Mouse (Mus musculus): ENCODE results near the gene Gcgr.
"Not testable (repeated sequence)": the region's sequence is repeated elsewhere in the genome, so short reads cannot be mapped to it uniquely, and the experiment has no call there.

Gcgr gene

DNA sequence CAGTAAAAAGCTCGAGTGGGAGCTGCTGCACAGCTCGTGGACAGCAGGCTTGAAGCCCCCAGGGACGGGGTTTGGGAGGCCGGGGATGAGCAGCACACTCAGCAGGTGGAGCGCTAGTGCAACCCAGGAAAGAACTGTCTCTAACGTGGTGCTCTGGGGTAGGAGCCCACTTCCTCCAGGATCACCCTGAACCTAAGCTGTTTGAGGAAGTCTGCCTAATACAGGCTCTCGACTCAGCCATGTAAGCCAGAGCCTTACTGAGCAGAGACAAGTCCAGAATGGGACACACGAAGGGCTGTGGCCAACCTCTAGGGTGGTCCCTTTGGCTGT, 8.4 kb downstream of the Gcgr start:
- no peak for DNase-seq

- peak; percentile 77 to 88 for DNase-seq
Measured at GRCm38 (mm10) chr11:120539285-120540014, 9.0 kb downstream of the Gcgr start.

- DNase-seq, result peak in 1 of 2 experiments; percentile 67
Measured at GRCm38 (mm10) chr11:120541907-120542306, 11.4 kb downstream of the Gcgr start.

GRCm38 (mm10) chr11:120542376-120542775, 11.9 kb downstream of the Gcgr start:
- DNase-seq, result peak in 1 of 2 experiments; percentile 21

DNA sequence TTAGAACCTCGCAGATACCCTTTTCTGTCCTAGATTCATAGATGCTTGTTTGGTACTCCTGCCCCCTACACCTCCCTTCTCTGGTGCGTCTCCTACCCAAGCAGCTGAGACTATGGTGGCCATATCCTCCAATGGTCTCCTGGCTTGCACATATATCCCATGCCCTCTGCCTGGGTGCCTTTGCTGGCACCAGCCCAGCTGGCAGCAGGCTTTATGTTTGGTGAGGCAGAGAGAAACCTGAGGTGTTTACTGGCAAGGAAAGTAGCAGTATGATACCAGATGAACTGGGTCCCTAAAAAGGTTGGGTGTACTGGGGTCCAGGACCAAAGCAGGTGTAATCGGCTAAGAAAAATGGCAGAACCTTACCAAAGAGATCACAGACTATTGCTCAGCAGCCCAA, 15.5 kb downstream of the Gcgr start:
- DNase-seq, result peak in 1 of 2 experiments; percentile 62

DNA sequence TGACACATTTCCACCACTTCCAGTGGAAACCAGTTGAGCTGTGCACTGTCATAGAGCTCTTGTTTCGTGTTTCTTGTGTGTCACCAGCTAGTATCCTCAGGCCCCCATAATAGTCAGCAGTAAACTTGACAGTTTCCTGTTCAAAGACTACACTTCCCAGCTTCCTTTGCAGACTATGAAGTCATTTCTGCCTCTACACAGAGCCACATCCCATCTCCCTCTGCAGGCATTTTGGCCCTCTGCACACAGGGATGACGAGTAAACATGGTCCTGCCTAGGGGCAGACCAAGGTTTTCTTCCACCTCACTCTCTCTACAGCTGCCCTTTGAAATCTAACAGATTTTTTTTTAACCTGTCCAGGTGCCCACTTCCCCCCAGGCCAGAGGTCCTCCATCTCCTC, 17.0 kb downstream of the Gcgr start:
- DNase-seq, result peak; percentile 13 to 31

DNA sequence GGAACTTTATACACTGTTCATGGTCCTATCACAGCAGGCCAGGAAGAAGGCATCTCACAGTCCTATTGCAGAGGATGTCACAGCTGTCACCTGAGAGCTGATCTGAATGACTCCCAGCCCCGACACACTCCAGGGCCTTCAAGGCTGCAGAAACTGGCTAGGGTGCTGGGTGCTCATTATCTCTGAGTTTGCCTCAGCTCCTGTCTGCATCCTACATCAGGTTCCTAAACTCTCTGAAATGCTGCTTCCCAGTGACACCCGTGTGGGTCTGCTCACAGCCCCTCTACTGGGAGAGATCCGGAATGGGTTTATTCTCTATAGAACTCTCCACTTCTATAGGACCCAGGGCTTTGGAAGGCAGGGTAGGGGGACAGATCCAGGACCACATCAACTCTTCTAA, 17.7 kb downstream of the Gcgr start:
- DNase-seq, result no peak

- no peak for DNase-seq
Measured at GRCm38 (mm10) chr11:120548786-120549167, 18.3 kb downstream of the Gcgr start.

DNA sequence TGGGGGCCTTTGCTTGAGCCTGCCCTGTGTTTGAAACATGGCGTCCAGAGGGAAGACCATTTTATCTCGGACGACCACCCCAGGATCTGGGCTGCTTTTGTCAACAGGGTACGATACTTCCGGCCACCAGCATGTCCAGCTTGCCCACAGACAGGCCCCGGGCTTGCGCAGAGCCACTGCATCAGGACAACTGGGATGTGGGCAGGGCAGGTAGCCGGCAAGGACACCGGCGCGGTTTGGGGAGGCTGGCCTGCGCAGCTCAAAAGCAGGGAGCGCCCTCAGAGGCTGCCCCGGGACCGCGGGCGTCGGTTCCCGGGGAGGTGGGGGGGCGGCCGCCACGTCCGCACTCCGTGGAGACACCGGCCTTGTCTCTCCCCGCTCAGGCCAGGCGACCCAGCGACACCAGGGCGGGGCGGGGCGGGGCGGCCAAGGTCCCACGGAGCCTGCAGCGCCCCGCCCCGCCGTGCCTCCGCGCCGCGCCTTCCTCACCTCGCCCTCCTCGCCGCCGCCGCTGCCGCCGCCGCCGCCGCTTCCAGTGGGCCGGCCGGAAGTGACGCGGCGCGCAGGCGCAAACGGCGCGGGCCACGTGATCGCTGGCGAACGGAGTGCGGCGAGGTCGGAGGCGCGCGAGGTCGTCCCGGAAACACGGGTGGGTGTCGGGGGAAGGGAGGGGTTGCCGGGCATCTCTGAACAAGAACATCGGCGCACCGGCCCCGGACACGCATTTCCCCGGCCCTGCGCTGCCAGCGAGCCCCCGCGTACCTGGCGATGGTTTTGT, 18.9 kb downstream of the Gcgr start, which contains the start of gene Mcrip1:
Gene Mcrip1 (minus strand): TSS at position 560 of the 778 bp plus-strand sequence.
- DNase-seq, result peak; percentile 96 to 98

DNA sequence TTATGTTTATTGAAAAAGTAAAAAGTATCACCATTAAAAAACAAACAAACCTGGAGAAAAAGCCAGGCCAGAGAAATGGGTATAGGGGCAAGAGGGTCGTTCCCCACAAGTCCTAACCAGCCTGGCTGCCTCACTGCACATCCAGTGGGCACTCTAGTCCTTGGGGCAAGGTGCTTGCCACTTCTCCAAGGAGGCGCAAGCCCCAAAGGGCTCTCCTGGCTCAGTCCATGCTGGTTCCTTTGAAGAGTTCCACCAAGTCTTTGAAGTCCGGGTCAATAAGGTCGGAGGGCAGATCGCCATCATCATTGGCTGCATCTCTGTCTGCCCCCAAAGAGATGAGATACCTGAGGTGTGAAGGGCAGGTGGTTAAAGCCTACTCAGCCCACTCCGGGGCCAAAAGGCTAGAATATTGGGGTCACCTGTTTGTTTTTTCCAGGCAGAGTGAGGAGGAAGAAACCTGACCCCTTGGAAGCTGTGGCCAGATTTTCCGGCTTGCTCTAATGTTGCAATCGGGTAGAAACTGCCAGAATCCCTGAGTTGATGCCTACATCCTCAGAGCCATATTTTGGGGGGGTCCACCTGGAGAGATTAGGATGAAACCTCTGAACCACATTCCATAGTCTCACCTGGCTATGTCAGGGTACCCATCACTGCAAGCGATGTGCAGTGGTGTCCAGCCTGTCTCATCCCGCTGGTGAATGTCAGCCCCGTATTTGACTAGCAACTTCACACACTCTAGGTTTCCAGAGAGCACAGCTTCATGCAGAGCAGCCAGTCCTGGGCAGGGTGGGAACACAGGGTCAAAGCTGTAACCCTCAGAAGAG, 19.7 kb downstream of the Gcgr start:
- DNase-seq, result no peak

DNA sequence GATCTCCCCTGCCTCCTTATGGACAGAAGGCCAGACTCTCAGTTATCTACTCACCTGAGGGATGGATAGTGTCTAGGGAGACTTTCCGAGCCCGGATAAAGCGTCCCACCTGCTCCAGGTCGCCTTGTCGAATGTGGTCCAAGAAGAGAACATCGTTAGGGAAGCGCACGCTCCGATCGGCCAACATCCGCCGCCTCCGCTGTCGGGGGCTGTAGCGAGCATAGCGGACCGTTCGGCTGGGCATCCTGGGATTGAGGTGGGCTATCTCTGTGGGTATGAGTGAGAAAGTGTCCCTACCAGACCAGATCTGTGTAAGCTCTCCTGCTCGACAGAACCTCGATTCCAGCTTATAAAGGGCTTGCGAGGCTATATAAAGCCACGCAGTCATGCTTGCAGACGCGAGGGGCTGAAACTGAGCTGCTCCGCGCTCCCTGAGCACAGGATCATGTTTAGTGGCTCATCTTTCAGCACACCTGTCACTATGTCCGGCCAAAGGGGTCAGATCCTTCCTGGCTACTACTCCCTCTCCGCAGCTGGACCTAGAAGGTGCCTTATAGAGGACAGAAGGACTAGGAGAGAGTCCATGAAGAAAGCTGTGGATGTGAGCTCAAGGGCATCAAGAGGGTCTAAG, 20.4 kb downstream of the Gcgr start, which contains the start of gene Ppp1r27:
Gene Ppp1r27 (minus strand): TSS at position 323 of the 631 bp plus-strand sequence.
- no peak for DNase-seq

GRCm38 (mm10) chr11:120552736-120553135, 22.2 kb downstream of the Gcgr start:
- DNase-seq, result no peak

GRCm38 (mm10) chr11:120554834-120555233, 24.3 kb downstream of the Gcgr start:
- no peak for DNase-seq

DNA sequence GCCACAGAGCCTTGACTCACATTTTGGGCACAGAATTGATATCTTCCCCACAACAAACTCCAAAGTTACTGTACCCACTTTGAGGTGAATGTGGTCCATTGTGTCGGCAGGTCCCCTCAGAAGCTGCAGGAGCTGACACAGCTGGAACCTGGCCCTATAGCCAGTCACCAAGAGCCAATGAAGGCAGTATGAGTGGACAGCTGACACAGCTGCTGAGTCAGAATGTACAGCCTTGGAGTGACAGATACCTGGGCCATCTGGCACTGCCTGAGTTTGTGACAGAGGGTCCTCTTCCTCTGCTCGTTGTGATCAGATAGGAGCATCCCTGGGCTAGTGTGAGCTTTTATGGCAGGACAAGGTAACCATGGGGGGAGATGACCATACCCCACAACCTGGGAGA, 24.8 kb downstream of the Gcgr start:
- DNase-seq, result no peak

DNA sequence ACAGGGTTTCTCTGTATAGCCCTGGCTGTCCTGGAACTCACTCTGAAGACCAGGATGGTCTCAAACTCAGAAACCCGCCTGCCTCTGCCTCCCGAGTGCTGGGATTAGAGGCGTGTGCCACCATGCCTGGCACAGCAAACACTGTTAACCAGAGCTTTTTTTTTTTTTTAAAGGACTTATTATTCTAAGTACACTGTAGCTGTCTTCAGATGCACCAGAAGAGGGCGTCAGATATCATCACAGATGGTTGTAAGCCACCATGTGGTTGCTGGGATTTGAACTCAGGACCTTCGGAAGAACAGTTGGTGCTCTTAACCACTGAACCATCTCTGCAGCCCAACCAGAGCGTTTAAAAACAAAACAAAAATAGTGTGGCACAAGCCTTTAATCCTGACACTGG, 28.3 kb downstream of the Gcgr start:
- DNase-seq, result not testable (repeated sequence)

DNA sequence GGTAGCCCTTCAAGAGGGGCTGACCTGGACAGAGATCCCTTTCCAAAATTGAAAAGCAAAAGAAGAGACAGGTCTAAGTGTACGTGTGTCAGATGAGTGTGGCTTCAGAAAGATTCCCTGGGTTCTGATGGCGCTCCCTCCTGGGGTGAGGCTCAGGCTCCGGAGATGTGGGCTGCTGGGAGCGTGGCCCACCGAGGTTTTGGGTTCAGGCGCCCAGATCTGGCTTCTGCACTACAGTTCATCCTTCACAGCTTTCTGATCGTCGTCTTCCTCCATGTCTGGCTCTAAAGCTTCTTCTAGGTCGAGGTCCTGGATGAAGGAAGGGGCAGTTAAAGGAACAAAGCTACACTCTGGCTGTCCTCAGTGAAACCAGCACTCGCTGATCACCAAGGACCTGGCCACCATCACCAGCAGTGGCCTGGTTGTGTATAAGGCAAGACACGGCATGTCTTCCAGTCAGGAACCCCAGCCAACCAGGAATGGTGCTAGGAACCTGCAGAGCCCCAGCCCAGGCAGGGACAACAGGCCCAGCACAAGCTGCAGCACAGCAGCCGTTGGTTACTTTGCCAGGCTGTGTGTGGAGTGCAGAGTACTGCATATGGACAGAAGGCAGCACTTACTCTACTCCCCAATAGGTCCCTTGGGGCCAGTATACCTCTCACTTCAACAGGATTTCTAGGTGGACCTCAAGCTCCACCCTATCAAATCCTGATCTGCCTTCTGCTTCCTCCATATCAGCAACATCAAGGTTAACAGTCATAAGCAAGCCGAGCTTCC, 30.6 kb downstream of the Gcgr start:
- no peak for DNase-seq

DNA sequence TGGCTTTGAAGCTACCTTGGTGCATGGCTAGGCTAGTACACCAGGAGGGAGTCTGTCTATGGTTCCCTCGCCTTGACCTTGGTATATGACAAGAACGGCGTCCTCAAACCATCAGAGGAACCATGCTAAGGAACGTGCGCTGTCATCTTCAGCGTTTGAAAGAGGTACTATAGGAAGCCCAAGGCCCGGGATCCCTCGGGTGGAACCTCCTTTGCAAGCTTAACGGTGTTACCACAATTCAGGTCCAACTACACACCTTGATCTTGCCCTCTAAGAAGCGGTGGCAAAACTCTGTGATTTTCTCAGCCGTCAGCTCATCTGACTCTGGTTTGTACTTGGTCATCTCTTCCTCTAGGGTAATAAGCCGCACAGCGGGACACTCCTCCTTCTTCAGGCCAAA, 32.5 kb downstream of the Gcgr start:
- no peak for DNase-seq

DNA sequence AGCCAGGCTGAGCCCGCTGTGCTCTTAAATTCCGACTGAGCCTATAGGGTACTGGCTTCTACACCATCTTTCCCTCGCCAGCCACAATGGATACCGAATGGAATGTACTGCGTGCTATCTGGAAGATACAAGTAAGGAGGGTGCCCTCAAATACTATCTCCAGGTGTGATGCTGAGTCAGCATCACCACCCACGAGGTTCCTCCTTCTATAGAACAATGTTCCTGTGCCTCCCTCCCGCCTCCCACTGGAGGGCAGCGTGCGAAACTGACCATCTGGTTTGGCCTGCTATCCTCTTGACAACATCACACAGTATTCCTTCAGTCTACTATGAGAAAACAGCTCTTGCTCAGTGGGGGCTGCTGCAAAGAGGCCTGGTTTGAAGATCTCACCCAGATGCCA, 34.6 kb downstream of the Gcgr start:
- no peak for DNase-seq

DNA sequence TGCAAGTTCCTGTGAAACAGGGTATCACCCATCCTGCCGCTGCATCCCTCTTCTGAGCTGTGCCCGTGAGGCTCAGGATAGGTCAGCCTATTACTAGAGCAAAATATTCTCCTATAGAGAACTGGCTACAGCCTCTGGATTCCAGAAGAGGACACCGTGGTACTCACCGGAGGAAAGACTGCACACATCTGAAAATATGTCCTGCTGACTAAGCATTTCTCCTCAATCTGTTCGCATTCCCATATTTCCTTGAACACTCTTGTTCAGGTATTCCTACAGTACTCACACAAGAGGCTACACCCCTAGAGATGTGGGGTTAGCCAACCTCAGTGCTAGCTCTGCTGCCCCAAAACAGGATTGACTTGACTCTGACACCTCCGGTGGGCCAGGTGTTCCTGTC, 37.8 kb downstream of the Gcgr start:
- DNase-seq, result no peak

- DNase-seq, result no peak
Measured at GRCm38 (mm10) chr11:120571122-120571521, 40.6 kb downstream of the Gcgr start.

DNA sequence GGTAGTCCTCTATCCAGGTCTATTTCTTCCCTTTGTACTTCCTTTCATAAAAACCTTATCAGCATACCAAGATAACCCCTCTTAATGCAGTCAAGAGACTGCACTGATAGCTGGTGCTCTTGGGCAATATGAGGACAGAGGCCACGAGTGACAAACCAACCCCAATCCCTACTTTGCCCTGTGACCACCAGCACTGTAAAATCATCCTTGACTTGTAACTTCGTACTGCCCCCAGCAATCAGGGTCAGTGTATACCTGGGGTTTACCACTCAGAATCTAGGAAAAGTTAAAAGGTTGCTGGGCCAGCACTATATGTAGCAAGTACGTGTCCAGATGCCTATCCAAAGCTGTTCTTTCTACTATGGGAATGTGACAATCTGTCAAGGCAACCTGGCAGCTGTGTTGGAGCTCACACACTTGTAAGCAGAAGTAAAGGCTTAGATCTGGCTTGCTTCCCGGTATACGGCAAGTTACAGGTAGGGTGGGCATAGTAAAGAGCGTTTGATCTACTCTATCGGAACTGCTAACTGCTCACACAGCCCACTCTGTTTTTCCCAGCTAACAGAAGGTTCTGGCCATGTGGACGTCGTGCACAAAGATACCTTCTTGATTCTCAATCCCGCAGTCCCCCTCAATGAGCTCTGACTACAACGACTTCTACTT, 41.4 kb downstream of the Gcgr start:
- DNase-seq, result no peak

DNA sequence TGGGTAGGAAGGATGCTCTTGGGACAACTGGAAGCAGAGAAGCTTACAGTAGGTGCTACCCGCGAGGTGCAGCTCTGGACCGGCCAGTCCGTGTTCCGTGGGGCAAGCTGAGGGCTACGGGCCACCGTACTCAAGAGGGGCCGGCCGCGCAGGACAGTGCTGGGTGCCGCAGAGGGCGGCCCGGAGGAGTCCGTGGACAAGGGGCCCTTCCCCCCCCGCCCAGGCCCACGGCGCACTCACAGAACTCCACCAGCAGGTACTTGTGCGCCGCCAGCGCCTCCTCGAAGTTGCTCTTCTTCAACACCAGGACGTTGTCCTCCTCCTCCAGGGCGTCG, 41.9 kb downstream of the Gcgr start:
- no peak for DNase-seq
